Mouse (Mus musculus): ENCODE results near the gene Zfand3.

DNA sequence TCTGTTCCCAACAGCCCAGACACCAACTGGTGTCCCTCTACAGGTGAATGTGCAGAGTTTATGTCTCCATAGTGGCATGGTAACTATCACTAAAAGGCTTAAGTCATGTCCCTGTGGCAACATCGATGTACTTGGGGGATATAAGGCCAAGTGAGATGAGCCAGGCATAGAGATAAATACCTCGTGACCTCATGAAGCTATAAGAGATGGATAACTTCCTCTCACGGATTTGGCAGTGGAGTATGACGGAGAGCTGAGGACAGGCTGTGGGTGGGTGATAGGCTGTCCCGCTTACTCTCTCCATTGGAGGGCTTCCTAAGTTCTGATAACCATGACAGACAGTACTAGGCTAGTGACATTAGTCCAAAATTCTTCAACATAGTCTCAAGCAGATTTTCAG, 208.8 kb downstream of the Zfand3 start:
- TF ChIP-seq POLR2A (IDR thresholded peaks at IDR 0.05; ENCODE audit: borderline replicate concordance, extremely low read depth, low read depth, low read length) (no peak), CTCF (IDR thresholded peaks at IDR 0.05; ENCODE audit: insufficient read depth, low read length) (no peak)
